Mouse (Mus musculus) forebrain, embryonic 16.5 days (tissue): Measurements from ENCODE around the gene Spsb4. TPM values are rescaled to one million over a fixed set of nuclear protein-coding genes. Genes with fewer than 3 reads are reported as not detected.

Experiments used
- ATAC-seq: fragments of 200-750 bp; cut with Nextera tagmentation; 2 replicates; pipeline ENCODE4 v1.8.0; 2017; ENCODE audit warnings: mild to moderate bottlenecking, moderate library complexity
- H3K27ac ChIP-seq: fragments of 300-500 bp; sonication (generic); 2 replicates; pipeline ENCODE4 v1.5.1; 2014; ENCODE audit warnings: low read length, control low read depth
- H3K27me3 ChIP-seq: fragments of 300-500 bp; sonication (generic); replicated peaks from 2 replicates; pipeline ENCODE4 v1.6.1; 2014; ENCODE audit warnings: low read length; ENCODE audit not compliant: control insufficient read depth, insufficient read depth
- H3K36me3 ChIP-seq: fragments of 300-500 bp; sonication (generic); 2 replicates; pipeline ENCODE4 v1.6.1; 2014; ENCODE audit not compliant: control insufficient read depth, insufficient read depth
- H3K4me1 ChIP-seq: fragments of 300-500 bp; sonication (generic); replicated peaks from 2 replicates; pipeline ENCODE4 v1.6.1; 2014; ENCODE audit warnings: low read length; ENCODE audit not compliant: control insufficient read depth, insufficient read depth
- H3K4me2 ChIP-seq: fragments of 300-500 bp; sonication (generic); 2 replicates; pipeline ENCODE4 v1.6.1; 2014; ENCODE audit warnings: mild to moderate bottlenecking, low read length, control low read depth
- H3K4me3 ChIP-seq: fragments of 300-500 bp; sonication (generic); replicated peaks from 2 replicates; pipeline ENCODE4 v1.5.1; 2014; ENCODE audit warnings: mild to moderate bottlenecking, low read length, control low read depth
- H3K9ac ChIP-seq: fragments of 300-500 bp; sonication (generic); replicated peaks from 2 replicates; pipeline ENCODE4 v1.6.1; 2014; ENCODE audit warnings: low read depth, low read length, control low read depth
- H3K9me3 ChIP-seq: fragments of 300-500 bp; sonication (generic); 2 replicates; pipeline ENCODE4 v1.6.1; 2016; ENCODE audit warnings: low read length; ENCODE audit not compliant: control insufficient read depth
- WGBS: fragments of 180-500 bp; shearing (Covaris S2); extraction: QIAGEN DNeasy Blood & Tissue Kit; methylation state at CpG from one replicate; pipeline ENCODE4 v1.1.7; 2014; 5-methylcytosine and 5-hydroxymethylcytosine counted together
- polyA plus RNA-seq: library from polyadenylated mRNA; unstranded; fragments of >200 nt; fragmentation: Nextera tagmentation; extraction: Ambion mirVana; gene quantifications from 2 replicates; pipeline ENCODE4 v1.2.1, GENCODE M21; 2015

The Spsb4 gene
- polyA plus RNA-seq, 1 experiment from 2014 or later: 20.9 TPM

GRCm38 (mm10) chr9:97019686-97020085, 1.0 kb upstream of the Spsb4 start:
- no peaks in the 10 kb centered on the region for H3K27me3 ChIP-seq
- H3K4me3 ChIP-seq: no peak overlapping the region
- no peak overlapping the region for H3K27ac ChIP-seq
- H3K36me3 ChIP-seq: no peaks in the 10 kb centered on the region
- ATAC-seq: no peak
- H3K9ac ChIP-seq: no peak overlapping the region
- H3K4me2 ChIP-seq: peak overlapping the region; percentile 90
- 61% methylated on average over 2 of the region's 2 CpGs for WGBS
- H3K9me3 ChIP-seq: no peaks in the 10 kb centered on the region
- H3K4me1 ChIP-seq: peaks cover 32% of the 10 kb centered on the region

DNA sequence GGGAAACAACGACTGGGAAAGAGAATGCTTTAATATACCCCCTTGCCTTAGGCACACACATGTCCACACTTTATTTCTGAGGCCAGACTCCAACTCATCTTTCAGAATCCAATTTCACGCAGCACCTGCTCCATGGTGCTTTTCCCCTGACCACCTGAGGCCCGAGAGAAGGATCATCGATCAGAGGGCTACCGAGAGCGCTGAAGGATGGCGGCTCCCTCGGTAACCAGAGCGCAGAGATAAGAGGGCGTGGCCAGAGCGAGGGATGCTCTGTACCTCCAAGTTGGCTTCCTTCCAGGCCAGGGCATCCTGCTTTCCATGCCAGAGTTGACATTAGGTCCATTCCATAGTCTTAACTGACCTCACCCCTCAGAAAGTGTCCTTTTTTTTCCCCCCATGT, 588 bp upstream of the Spsb4 start:
- Histone ChIP-seq H3K4me2 (peak overlapping the region; percentile 90), H3K9ac (peak overlapping the region; percentile 98), H3K9me3 (no peaks in the 10 kb centered on the region), H3K4me1 (peaks cover 32% of the 10 kb centered on the region), H3K27me3 (no peaks in the 10 kb centered on the region), H3K27ac (peak overlapping the region; percentile 94), H3K4me3 (peak overlapping the region; percentile 91), H3K36me3 (no peaks in the 10 kb centered on the region)
- 3% methylated on average over 11 of the region's 11 CpGs for WGBS
- ATAC-seq: no peak

DNA sequence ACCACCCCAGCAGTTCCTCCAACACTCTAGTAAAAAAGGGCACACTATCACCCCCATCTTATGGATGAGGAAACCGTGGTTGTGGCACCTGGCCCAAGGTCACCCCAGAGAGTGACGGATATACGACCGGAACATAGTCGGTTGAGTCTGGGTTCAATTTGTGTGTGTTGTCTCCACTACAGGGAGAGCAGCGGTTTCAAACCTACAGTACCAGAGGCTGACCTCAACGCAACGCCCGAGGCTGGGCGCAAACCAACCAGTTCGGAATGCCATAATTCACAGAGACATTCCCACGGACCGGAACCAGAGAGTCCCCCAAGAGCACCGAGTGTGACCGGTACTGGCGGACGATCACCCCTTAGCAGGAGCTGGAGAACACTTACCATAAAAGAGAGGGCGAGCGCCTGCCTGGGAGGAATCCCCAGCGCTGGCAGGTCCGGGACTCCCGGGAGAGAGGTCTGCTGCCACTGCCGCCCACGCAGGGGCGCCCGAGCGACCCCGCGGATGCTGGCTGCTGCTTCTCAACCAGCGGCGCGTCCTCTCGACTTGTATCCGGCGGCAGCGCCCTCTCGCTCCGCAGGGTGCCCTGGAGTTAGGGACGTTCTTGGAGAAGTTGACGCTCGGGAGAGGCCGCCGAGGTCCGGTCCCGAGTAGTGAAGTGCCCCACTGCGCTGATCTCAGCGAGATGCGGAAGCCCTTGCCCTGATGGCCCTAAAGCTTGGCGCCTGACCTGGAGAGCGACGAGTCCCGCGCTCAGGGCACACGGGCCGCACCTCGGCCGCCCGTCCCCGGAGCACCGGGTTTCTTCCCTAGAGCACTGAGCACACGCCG, 617 bp downstream of the Spsb4 start:
- peak overlapping the region; percentile 91 for H3K4me3 ChIP-seq
- ATAC-seq: peak; percentile 69
- H3K36me3 ChIP-seq: no peaks in the 10 kb centered on the region
- H3K27ac ChIP-seq: peak overlapping the region; percentile 94
- H3K9me3 ChIP-seq: no peaks in the 10 kb centered on the region
- H3K9ac ChIP-seq: peak overlapping the region; percentile 98
- H3K27me3 ChIP-seq: no peaks in the 10 kb centered on the region
- H3K4me1 ChIP-seq: peaks cover 42% of the 10 kb centered on the region
- WGBS: under 1% methylated on average over 62 of the region's 62 CpGs
- peak overlapping the region; percentile 90 for H3K4me2 ChIP-seq

GRCm38 (mm10) chr9:97017121-97017810, 1.4 kb downstream of the Spsb4 start:
- Histone ChIP-seq H3K4me1 (peaks cover 49% of the 10 kb centered on the region), H3K27me3 (no peaks in the 10 kb centered on the region), H3K36me3 (no peaks in the 10 kb centered on the region), H3K9me3 (no peaks in the 10 kb centered on the region), H3K4me2 (peak overlapping the region; percentile 90), H3K4me3 (peak overlapping the region; percentile 91), H3K9ac (peak overlapping the region; percentile 98), H3K27ac (no peak overlapping the region; the same call in 1 of the 2 replicates)
- WGBS: under 1% methylated on average over 34 of the region's 34 CpGs
- no peak for ATAC-seq

DNA sequence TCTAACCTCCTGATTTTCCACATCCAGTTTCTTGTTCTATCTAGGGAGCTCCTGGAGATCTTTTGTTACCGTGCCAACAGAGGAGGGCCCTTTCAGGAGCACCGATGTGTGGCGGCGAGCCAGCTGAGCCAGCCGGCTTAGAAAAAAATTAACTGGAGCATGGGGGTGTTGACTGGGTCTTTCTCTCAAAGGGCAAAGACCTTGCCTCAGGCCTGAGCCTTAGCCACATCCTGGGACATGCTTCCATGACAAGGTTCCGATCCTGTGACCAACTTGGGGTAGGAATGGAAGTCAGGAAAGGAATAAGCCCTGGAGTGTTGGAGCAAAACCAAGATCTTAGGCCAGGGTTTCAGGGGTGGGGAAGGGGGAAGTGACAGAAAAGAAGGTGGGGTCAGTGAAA, 2.9 kb downstream of the Spsb4 start:
- Histone ChIP-seq H3K9me3 (no peaks in the 10 kb centered on the region), H3K4me1 (peaks cover 60% of the 10 kb centered on the region), H3K27ac (peak overlapping the region; percentile 34; the same call in 1 of the 2 replicates), H3K4me2 (peak overlapping the region; percentile 24; the same call in 1 of the 2 replicates), H3K4me3 (no peak overlapping the region), H3K36me3 (no peaks in the 10 kb centered on the region), H3K9ac (no peak overlapping the region), H3K27me3 (no peaks in the 10 kb centered on the region)
- WGBS: 8% methylated on average over 6 of the region's 6 CpGs
- no peak for ATAC-seq

GRCm38 (mm10) chr9:97013698-97014097, 4.9 kb downstream of the Spsb4 start:
- Histone ChIP-seq H3K9ac (no peak overlapping the region), H3K27ac (no peak overlapping the region; the same call in 1 of the 2 replicates), H3K36me3 (0 out of 2 replicates have a peak, but pooled peaks cover 4% of the 10 kb centered on the region), H3K4me3 (no peak overlapping the region), H3K9me3 (peaks cover 4% of the 10 kb centered on the region; the same call in 1 of the 2 replicates), H3K27me3 (no peaks in the 10 kb centered on the region), H3K4me2 (no peak overlapping the region; the same call in 1 of the 2 replicates), H3K4me1 (peaks cover 52% of the 10 kb centered on the region)
- no peak for ATAC-seq
- 76% methylated on average over 9 of the region's 9 CpGs for WGBS

DNA sequence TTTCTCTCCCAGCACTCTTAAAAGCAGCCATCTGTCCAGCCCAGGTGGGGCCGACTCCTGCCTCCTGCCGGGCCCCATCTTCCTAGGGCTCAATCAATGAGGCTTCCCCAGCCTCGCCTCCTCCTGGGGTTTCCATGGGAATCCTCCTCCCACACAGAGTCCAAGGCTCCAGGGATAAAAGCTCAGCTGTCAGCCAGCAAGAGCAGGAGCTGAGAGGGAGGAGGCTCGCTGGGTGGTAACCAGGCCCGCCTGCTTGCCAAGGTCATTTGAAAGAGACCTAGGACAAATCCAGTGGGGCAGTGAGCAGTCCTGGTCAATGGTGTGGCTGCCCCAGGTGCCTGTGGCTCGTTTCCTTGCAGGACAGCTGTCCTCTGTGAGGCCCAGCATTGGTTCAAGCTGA, 5.5 kb downstream of the Spsb4 start:
- peak; percentile 47 for ATAC-seq
- WGBS: 2% methylated on average over 6 of the region's 6 CpGs
- Histone ChIP-seq H3K9me3 (peaks cover 6% of the 10 kb centered on the region), H3K4me3 (no peak overlapping the region), H3K4me1 (peaks cover 52% of the 10 kb centered on the region), H3K9ac (0 out of 2 replicates have a peak overlapping the region, but pooled peaks have one; percentile 3), H3K27ac (peak overlapping the region; percentile 1; the same call in 1 of the 2 replicates), H3K27me3 (no peaks in the 10 kb centered on the region), H3K36me3 (0 out of 2 replicates have a peak, but pooled peaks cover 4% of the 10 kb centered on the region), H3K4me2 (peak overlapping the region; percentile 1; the same call in 1 of the 2 replicates)

DNA sequence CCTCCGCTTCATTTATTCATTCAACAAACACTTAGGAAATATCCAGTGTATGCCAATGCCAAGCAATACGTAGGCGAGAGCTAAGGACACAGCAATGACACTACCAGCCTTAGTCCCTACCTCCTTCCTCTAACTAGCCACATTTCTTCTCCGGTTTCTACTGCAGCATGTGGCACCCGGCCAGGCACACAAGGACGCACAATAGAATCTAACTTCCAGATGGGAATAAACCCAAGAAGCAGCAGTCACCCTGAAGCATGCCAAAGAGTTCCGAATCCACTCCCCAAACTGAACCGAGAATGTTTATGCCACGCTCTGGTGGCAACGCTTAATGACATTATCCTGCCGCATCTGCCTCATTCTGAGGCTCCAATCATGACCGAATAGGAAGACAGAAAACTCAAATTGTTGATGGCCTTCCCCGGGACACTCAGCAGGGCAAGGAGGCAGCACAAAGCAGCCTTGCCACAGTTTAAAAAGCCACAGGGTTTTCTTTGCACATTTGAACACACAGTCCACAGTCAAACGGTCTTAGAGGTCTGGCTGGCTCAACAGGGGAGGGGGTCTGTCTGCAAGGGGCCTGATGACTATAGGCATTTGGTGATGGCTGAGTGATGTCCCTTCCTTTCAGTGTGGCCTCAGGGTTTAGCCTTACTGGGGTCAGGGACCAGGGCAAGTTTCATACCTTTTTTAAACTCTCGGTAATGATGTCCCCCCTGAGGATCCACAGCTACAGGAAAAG, 7.0 kb downstream of the Spsb4 start:
- peaks cover 41% of the 10 kb centered on the region for H3K4me1 ChIP-seq
- peak; percentile 29 for ATAC-seq
- peak overlapping the region; percentile 16; the same call in 1 of the 2 replicates for H3K4me2 ChIP-seq

More for the DNA sequence above, 7.0 kb downstream of the Spsb4 start:
- Histone ChIP-seq H3K9me3 (peaks cover 7% of the 10 kb centered on the region), H3K4me3 (no peak overlapping the region), H3K27ac (0 out of 2 replicates have a peak overlapping the region, but pooled peaks have one; percentile 34), H3K36me3 (0 out of 2 replicates have a peak, but pooled peaks cover 4% of the 10 kb centered on the region), H3K27me3 (no peaks in the 10 kb centered on the region), H3K9ac (no peak overlapping the region)
- WGBS: 20% methylated on average over 15 of the region's 15 CpGs
